Mouse (Mus musculus) C2C12 (cell line): Measurements from ENCODE around the gene Dydc1.

Source experiments
- CEBPB ChIP-seq: IDR thresholded peaks from one replicate; pipeline ENCODE4 v1.6.1; 2011; ENCODE audit warnings: low read depth, mild to moderate bottlenecking, control low read depth, moderate library complexity
- CTCF ChIP-seq: IDR thresholded peaks from one replicate; pipeline ENCODE4 v1.5.1; 2011; ENCODE audit not compliant: control insufficient read depth, insufficient read depth, insufficient read length
- FOSL1 ChIP-seq: IDR thresholded peaks from one replicate; pipeline ENCODE4 v1.8.0; 2011; ENCODE audit warnings: mild to moderate bottlenecking, low read length; ENCODE audit not compliant: poor library complexity, insufficient read depth, severe bottlenecking
- MAX ChIP-seq: IDR thresholded peaks from one replicate; pipeline ENCODE4 v1.6.1; 2011; ENCODE audit warnings: mild to moderate bottlenecking, control low read depth
- MYOD1 ChIP-seq: IDR thresholded peaks from one replicate; pipeline ENCODE4 v1.6.1; 2011; ENCODE audit warnings: low read depth; ENCODE audit not compliant: control insufficient read depth, insufficient read length
- MYOG ChIP-seq: IDR thresholded peaks from one replicate; pipeline ENCODE4 v1.6.1; 2011; ENCODE audit not compliant: control insufficient read depth, insufficient read length; ENCODE audit errors: extremely low read depth
- USF1 ChIP-seq: IDR thresholded peaks from one replicate; pipeline ENCODE4 v1.6.1; 2011; ENCODE audit warnings: low read depth, mild to moderate bottlenecking, control low read depth, moderate library complexity

DNA sequence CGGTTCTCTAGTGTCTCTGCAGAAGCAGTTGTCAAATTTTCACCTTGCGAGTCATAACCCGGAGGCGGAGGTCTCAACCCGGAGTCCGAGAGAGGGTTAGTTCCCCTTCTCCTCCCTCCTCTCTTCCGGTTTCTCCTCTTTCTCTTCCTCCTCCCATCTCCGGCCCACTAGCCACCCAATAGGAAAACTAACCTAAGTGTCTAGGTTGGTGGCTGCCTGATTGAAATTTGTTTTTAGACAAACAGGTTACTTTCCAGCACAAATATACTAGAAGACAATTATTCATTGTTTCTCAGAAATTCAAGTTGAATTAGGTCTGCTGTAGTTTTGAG lies 199 bp downstream of the Dydc1 start:
- no peak for TF ChIP-seq USF1
- TF ChIP-seq MYOG: no peak
- TF ChIP-seq CTCF: no peak
- no peak for TF ChIP-seq MAX
- TF ChIP-seq MYOD1: no peak
- no peak for TF ChIP-seq CEBPB
- TF ChIP-seq FOSL1: no peak
